Mouse (Mus musculus) cerebellum, postnatal 36 days (tissue): ENCODE results near the gene Fthl17a.

Source experiments
- DNase-seq, 2 experiments: peaks; one replicate each; pipeline ENCODE4 v3.0.0; 2021 to 2022; ENCODE audit warnings: mixed read lengths in 2 of 2

The Fthl17a gene

DNA sequence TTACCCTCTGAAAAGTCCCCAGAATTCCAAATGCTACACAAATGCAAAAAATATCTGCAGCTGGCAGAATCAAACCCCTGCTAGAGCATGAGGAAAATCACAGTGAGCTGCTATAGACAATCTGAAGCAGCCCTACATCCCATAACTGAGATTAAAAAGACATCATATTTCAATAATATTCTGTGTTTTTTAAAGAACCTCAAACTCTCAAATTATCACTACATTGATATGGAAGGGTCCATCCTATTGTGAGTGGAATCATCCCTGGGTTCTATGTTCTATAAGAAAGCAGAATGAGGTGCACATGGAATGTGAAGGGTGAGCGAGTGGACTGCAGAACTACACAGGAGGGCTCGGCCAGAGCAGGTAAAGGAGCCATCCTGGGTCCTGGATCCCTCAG is at the start of gene Fthl17a:
TSS of gene Fthl17a (plus strand) at position 301 of the 400 bp plus-strand sequence.
- DNase-seq, result no peak

DNA sequence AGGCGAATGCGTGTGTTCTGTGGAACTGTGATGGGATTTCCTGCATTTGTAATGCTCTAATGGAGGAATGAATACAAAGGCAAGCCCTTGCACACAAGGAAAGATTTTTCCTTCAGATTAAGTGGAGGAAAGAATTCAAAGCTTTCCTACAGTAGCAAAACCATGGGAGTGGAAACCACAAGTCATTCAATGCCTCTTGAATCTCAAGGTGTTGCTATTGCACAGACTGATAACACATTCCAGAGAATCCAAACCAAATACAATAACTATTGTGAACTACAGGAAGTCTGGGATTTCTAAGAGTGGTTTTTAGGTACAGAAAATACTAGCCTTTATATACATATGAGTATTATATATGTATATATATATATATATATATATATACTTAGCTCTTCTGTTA is 42.5 kb upstream of the Fthl17a start:
- DNase-seq, result no peak

DNA sequence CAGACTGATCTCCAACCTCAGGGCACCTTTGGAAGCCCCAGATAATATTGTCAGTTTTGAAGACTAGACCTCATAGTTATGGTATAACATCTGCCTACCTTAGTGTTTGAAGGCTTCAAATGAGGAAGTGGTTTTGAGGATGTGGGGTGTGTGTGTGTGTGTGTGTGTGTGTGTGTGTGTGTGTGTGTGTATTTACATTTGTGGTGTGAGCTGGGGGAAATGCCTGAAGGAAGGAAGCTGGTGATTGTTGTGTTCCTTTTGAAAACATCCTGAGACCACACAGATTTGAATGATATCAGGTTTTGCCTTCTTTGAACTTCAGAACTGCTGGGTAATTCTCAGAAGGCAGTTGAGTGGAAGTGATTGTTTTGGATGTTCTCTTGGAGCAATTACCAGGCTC is 22.6 kb upstream of the Fthl17a start:
- no peak for DNase-seq

DNA sequence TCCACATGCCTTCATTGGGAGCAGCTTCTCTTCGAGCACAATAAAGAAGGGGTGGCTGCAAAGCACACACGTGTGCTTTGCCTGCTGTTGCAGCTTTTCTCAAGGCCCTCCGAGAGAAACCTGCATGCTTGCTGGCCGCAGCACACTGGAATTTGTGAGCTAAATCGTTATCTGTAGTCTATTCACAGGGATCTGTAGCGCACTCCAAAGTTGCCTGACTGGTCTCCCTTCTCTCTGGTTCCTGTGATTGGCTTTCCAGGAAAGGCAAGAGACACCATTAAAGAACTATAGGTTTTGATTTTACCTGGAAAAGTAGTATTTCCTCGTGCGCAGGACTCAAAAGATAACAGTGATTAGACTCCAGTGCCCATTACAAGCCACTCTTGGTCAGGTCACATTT is 22.3 kb downstream of the Fthl17a start:
- no peak for DNase-seq

DNA sequence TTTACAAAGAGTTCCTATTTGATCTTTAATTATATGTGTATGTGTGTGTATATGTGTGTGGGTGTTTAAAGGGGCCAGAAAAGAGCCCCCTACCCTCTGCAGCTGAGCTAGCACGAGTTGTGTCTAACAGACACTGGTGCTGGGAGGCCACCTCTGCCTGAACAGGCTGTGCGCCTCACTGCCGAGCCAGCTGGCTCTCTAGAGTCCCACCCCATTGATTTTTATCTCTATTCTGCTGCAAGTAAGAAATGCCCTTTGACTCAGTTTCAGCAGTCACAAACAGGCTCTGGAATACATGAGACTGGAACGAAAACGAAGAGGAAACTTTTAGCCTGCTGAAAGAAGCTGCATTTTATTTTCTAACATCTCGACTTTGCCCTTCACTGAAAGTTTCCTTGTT is 22.8 kb downstream of the Fthl17a start:
- no peak for DNase-seq

DNA sequence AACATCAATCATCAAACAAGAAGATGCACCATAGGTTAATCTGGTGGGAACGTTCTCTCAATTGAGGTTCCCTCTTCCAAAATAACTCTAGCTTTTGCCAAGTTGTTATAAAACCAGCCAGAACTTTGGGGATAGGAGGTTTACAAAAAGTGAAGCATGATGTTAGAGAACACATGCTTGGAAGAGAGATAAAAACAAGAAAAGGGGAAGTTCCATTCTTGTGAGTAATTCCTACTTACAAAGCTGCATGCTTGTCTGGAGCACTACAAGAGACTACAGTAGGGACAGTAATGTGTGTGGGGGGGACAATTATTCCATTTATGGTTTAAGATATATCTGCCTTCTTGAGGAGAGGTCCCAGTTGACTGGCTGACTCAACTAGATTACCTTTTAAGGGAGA is 40.4 kb downstream of the Fthl17a start:
- DNase-seq, result no peak

DNA sequence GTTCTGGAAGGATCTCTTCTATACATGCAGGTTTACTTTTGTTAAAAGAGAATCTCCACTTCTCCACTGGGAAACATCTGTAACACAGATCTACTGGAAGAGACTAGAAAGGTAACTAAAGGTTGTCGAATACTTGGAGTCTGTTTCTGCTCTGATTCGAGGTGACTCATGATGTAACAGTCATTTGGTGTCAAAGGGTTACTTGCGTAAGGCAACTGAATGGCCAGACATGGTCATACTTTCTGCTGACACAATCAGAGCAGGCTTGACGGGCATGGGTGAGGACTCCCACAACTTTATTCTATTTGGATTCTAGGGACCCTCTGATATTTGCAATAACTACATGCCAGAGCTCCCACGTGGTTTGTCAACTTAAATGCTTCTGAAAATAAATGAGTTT is 43.3 kb downstream of the Fthl17a start:
- no peak for DNase-seq

DNA sequence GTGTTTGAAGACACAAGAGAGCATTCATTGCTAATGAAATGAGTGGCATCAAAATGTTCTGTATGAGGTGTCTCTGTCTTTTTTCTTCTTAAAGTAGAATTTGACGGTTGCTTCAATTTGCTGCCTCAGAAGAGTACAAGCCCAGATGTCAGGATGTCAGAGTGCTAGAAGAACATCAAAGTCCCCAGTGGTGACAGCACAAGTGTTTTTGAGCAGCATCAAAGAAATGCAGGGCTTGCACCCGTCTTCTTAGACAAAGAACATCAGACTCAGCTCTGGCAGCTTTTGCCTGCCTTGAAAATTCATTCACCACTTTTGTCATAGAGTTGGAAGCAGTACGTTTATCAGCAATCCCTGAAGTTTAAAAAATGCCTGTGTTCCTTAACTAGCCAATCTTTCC is 44.5 kb downstream of the Fthl17a start:
- DNase-seq, result no peak

DNA sequence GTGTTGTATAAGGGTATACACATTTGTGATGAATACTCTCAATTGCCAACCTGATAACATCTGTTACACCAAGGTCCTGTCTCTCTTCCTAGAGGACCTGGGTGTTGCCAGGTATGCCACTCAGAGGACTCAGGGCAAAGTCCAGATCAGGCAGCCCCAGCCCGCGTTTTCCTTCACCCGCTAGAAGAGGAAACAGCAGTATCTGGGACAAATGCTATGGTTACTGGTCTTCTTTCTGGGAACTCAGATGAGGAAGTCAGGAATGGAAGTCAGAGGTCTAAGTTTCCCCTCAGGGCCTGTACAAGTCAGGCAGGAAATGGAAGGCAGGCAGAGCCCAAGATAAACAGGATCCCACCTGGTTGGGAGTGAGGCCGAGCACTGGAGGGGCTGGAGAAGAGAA is 55.2 kb downstream of the Fthl17a start:
- no peak for DNase-seq

DNA sequence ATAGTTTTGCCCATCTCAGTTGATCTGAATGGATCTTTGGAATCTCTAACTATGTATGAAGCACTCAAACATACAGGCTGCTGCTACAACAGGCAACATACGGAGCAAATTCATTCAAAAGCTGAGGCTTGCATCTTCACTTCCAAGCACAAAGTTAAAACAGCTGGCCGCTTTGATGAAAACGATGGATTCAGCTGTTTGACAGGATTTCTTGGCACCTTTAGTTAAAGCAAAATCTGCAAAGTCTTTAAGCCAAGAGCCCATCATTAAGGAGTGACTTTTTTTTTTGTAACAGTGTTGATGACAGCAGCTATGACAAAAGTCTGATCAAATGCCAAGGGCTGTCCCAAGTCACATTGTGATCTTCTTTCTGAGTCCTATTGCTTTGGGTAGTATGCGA is 69.1 kb downstream of the Fthl17a start:
- no peak for DNase-seq

DNA sequence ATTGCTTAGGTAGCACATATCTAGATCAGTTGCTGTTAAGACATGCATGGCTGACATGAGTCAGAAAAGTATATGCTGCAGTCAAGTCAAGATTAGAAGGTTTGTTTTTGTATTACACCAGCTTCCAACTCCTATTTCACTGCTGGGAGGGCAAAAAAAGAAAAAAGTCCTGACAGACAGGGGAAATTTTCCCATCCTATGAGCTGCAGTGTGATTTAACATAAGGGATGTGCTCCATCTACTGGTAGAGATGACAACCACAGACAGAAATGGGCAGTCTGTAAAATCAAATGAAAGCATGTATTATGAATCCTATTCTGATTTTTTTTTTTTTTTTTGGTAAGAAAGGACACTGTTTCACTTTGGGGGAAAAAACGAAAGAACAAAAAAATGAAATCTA is 69.7 kb downstream of the Fthl17a start:
- DNase-seq, result peak in 1 of 2 experiments; percentile 5
